Mouse (Mus musculus) myocyte (in vitro differentiated cells): ENCODE data around the gene Tnfrsf8. TPM values are rescaled to one million over a fixed set of nuclear protein-coding genes. Genes with fewer than 3 reads are reported as not detected.
A peak's percentile ranks its signal among the peaks of the same experiment; 100 is the strongest.

ENCODE experiments used
- H3K27me3 ChIP-seq: one replicate; pipeline ENCODE4 v1.6.1; 2011; ENCODE audit not compliant: control insufficient read depth, insufficient read depth, insufficient read length
- H3K36me3 ChIP-seq: one replicate; pipeline ENCODE4 v1.6.1; 2011; ENCODE audit not compliant: control insufficient read depth, insufficient read depth
- H3K4me2 ChIP-seq: one replicate; pipeline ENCODE4 v1.6.1; 2011; ENCODE audit warnings: low read depth, control low read depth
- H3K4me3 ChIP-seq: one replicate; pipeline ENCODE4 v1.5.1; 2011; ENCODE audit warnings: mild to moderate bottlenecking, control low read depth, moderate library complexity
- H3K79me2 ChIP-seq: one replicate; pipeline ENCODE4 v1.6.1; 2011; ENCODE audit not compliant: control insufficient read depth, insufficient read depth
- H3ac ChIP-seq: one replicate; pipeline ENCODE4 v1.6.1; 2011; ENCODE audit not compliant: control insufficient read depth, insufficient read length
- CEBPB ChIP-seq: IDR thresholded peaks from 2 replicates; pipeline ENCODE4 v1.6.1; 2011; ENCODE audit warnings: mild to moderate bottlenecking, moderate library complexity; ENCODE audit not compliant: poor library complexity, insufficient read depth, severe bottlenecking
- E2F4 ChIP-seq: IDR thresholded peaks from one replicate; pipeline ENCODE4 v1.6.1; 2011; ENCODE audit warnings: mild to moderate bottlenecking, control low read depth, moderate library complexity; ENCODE audit not compliant: insufficient read depth
- MAX ChIP-seq: IDR thresholded peaks from one replicate; pipeline ENCODE4 v1.6.1; 2011; ENCODE audit warnings: low read depth, mild to moderate bottlenecking, control low read depth
- MYOD1 ChIP-seq, 3 experiments: IDR thresholded peaks; one replicate each; pipeline ENCODE4 v1.6.1; 2011; ENCODE audit warnings: control low read depth in 2 of 3, low read depth in 2 of 3, mild to moderate bottlenecking in 2 of 3, moderate library complexity in 1 of 3; ENCODE audit not compliant: insufficient read length in 2 of 3, control insufficient read depth in 1 of 3
- MYOG ChIP-seq, 3 experiments: IDR thresholded peaks; one replicate each; pipeline ENCODE4 v1.6.1; 2011; ENCODE audit warnings: control low read depth in 2 of 3, low read depth in 2 of 3, mild to moderate bottlenecking in 2 of 3; ENCODE audit not compliant: insufficient read length in 2 of 3, control insufficient read depth in 1 of 3, insufficient read depth in 1 of 3
- POLR2A ChIP-seq: IDR thresholded peaks from one replicate; pipeline ENCODE4 v1.6.1; 2011; ENCODE audit warnings: low read depth, mild to moderate bottlenecking, control low read depth, moderate library complexity; ENCODE audit not compliant: insufficient read length
- POLR2AphosphoS2 ChIP-seq: IDR thresholded peaks from one replicate; pipeline ENCODE4 v1.6.1; 2011; ENCODE audit warnings: low read depth, control low read depth; ENCODE audit not compliant: insufficient read length
- REST ChIP-seq: IDR thresholded peaks from one replicate; pipeline ENCODE4 v1.6.1; 2011; ENCODE audit warnings: mild to moderate bottlenecking, control low read depth, moderate library complexity; ENCODE audit not compliant: insufficient read depth, insufficient read length
- SRF ChIP-seq: IDR thresholded peaks from one replicate; pipeline ENCODE4 v1.6.1; 2011; ENCODE audit warnings: low read depth; ENCODE audit not compliant: control insufficient read depth, insufficient read length
- TCF12 ChIP-seq: IDR thresholded peaks from one replicate; pipeline ENCODE4 v1.6.1; 2011; ENCODE audit warnings: mild to moderate bottlenecking, control low read depth; ENCODE audit not compliant: poor library complexity, insufficient read depth, severe bottlenecking
- TCF3 ChIP-seq: IDR thresholded peaks from one replicate; pipeline ENCODE4 v1.6.1; 2011; ENCODE audit warnings: low read depth, control low read depth; ENCODE audit not compliant: insufficient read length
- USF1 ChIP-seq: IDR thresholded peaks from one replicate; pipeline ENCODE4 v1.6.1; 2011; ENCODE audit warnings: low read depth, mild to moderate bottlenecking, control low read depth, moderate library complexity
- polyA plus RNA-seq: library from polyadenylated mRNA; unstranded; fragments of >200 nt; fragmentation: generic; extraction: Trizol; gene quantifications from one replicate; pipeline ENCODE4 v1.2.1, GENCODE M21; 2012; ENCODE audit warnings: missing spikeins

Gene Tnfrsf8
- polyA plus RNA-seq, 1 experiment = 0.02 TPM

DNA sequence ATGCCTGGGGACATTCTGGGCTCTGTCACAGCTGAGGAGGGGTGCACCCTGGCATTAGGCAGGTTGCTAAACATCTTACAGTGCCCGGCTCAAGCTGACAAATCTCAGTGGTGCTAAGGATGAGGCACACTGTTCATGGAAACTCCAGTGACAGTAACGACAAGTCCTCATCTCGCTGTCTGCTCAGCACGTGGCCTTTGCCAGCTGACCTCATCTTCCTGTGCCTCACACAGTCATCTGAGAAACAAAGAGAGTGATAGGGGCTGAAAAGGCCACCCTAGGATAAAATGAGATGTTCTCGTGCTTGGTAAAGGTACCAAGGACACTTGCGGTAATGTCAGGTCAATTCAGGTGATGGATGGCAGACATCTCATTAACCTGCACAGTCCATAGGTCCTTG is 31.5 kb downstream of the Tnfrsf8 start:
- no peaks in the 10 kb centered on the region for H3K36me3 ChIP-seq
- H3ac ChIP-seq = no peak overlapping the region
- H3K4me3 ChIP-seq = no peak overlapping the region
- no peaks in the 10 kb centered on the region for H3K27me3 ChIP-seq
- TF ChIP-seq MYOG (IDR thresholded peaks at IDR 0.05; ENCODE audit: control insufficient read depth in 1 of 3, insufficient read depth in 1 of 3, insufficient read length in 2 of 3, low read depth in 2 of 3) = no peak
- TF ChIP-seq CEBPB = no peak
- TF ChIP-seq MAX = no peak
- TF ChIP-seq USF1 = no peak
- no peak for TF ChIP-seq TCF3
- no peak for TF ChIP-seq REST
- no peak for TF ChIP-seq POLR2AphosphoS2
- no peak for TF ChIP-seq MYOD1 (IDR thresholded peaks at IDR 0.05; ENCODE audit: control insufficient read depth in 1 of 3, insufficient read length in 2 of 3, low read depth in 2 of 3)
- TF ChIP-seq E2F4 = no peak
- no peak for TF ChIP-seq SRF
- TF ChIP-seq TCF12 = no peak
- TF ChIP-seq POLR2A = no peak
- H3K79me2 ChIP-seq = no peaks in the 10 kb centered on the region
- H3K4me2 ChIP-seq = no peak overlapping the region

DNA sequence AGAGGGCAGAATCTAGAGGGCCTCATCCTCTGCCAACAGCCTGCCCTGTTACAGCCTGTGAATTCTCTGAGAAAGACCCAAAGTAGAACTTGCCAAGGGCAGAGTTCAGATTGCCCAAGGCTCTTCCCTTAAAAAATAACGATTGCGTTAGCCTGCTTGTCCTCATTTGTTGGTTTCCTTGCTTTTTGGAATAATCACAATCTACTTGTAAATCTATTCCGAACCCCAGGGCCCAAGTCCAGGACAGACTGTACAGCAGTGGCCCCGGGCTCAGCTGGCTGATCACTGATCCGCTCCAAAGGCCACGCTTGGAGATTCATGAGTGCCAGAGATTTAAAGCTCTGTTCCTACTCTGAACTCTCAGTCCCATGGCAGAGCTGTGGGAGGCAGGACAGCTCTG is 34.0 kb downstream of the Tnfrsf8 start:
- H3K79me2 ChIP-seq = no peaks in the 10 kb centered on the region
- no peak overlapping the region for H3K4me2 ChIP-seq
- TF ChIP-seq TCF3 (no peak), POLR2AphosphoS2 (no peak), REST (no peak), MYOG (IDR thresholded peaks at IDR 0.05; ENCODE audit: control insufficient read depth in 1 of 3, insufficient read depth in 1 of 3, insufficient read length in 2 of 3, low read depth in 2 of 3) (no peak), CEBPB (no peak), MAX (no peak), SRF (no peak), TCF12 (no peak), USF1 (no peak), E2F4 (no peak), POLR2A (no peak), MYOD1 (IDR thresholded peaks at IDR 0.05; ENCODE audit: control insufficient read depth in 1 of 3, insufficient read length in 2 of 3, low read depth in 2 of 3) (no peak)
- H3K27me3 ChIP-seq = no peaks in the 10 kb centered on the region
- no peak overlapping the region for H3ac ChIP-seq
- no peak overlapping the region for H3K4me3 ChIP-seq
- H3K36me3 ChIP-seq = no peaks in the 10 kb centered on the region

DNA sequence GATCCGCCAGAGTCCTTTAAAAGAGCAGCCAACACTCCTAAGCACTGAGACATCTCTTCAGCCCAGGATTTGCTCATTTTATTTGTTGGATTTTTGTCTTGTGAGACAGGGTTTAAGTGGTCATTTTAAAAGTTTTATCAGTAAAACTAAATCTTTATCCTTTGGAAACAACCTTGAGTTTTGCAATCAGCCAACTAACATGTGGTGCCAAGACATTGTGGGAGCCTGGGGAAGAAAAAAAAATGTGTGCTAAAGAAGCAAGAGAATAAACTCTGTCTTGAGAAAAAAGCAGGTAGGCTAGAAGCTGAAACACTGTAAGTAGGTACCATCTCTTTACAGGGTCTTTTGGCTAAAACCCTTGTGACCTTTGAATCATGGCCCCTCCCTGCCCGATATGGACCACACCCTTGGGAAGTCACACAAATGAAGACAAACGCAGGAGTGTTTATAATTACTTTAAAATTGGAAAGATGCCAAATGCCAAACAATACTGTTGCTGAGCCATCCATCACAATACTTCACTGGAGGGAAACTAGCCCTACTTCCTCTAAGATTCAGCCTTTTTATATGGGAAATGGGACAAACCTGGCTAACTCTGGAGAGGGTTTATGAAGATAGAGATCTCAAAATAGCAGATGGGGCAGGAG is 36.1 kb downstream of the Tnfrsf8 start:
- Histone ChIP-seq H3K79me2 (no peaks in the 10 kb centered on the region), H3K27me3 (no peaks in the 10 kb centered on the region), H3K36me3 (no peaks in the 10 kb centered on the region), H3ac (no peak overlapping the region), H3K4me2 (no peak overlapping the region), H3K4me3 (no peak overlapping the region)
- TF ChIP-seq CEBPB (peak; percentile 58; the same call in 1 of the 2 replicates), E2F4 (no peak)

DNA sequence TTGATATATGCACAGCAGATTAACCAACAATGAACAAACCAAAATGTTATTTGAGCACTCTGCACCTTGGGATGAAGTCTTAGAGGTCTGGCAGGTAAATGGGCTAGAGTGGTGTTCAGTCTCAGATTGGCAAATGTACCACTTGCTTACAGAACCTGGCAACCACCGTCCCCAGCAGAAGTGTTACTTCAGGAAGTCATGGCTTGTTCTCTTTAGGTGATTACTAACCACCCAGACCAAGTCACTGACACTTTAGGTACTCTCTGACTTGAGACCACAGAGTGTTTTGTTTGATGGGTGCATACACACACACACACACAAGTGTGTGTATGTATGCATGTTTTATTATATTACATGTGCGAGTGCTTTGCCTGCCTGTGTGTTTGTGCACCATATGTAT is 36.7 kb downstream of the Tnfrsf8 start:
- no peak overlapping the region for H3ac ChIP-seq
- no peak overlapping the region for H3K4me3 ChIP-seq
- H3K36me3 ChIP-seq = no peaks in the 10 kb centered on the region
- H3K4me2 ChIP-seq = no peak overlapping the region
- no peaks in the 10 kb centered on the region for H3K79me2 ChIP-seq
- no peaks in the 10 kb centered on the region for H3K27me3 ChIP-seq
- no peak for TF ChIP-seq POLR2A
- no peak for TF ChIP-seq MYOG (IDR thresholded peaks at IDR 0.05; ENCODE audit: control insufficient read depth in 1 of 3, insufficient read depth in 1 of 3, insufficient read length in 2 of 3, low read depth in 2 of 3)
- no peak for TF ChIP-seq CEBPB
- TF ChIP-seq TCF12 = no peak
- no peak for TF ChIP-seq MYOD1 (IDR thresholded peaks at IDR 0.05; ENCODE audit: control insufficient read depth in 1 of 3, insufficient read length in 2 of 3, low read depth in 2 of 3)

DNA sequence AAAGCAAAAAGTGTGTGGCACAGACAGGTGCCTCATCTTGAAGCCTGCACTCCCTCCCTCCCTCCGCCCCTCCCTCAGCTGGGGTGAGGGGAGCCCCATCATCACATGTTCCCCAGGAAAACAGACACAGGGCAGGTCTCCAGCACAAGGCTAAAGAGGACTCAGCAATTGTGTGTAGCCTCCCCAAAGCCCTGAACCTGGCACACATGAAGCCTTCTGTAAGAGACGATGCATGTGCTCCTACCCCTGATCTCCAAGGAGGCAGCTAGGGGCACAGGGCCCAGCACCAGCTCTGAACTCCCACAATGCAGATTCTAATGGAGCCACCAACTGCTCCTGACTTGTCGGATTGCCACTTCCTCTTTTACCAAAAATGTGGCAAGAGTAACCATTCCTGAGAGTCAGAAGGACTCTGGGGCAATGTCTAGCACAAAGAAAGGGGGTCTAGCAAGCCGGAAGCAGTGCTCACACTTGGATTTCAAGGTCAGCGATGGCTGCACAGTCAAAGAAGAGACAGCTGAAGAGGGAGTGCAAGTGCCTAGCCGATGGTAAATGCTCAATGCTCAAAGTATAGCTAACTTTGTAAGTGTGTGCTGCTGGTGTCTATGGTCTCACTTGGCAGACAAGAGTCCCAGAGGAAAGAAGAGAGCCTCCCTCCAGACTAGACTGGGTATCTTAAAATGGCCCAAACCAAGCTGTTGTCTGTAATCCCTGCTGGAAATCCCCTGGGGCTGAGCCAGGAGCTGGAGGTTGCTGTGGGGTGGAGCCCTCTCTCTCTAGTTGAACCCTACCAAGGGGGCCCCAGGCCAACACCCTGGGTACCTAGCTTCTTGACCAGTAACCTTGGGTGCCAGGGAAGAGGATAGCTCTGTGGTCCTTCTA is 38.4 kb downstream of the Tnfrsf8 start:
- TF ChIP-seq REST (no peak), MAX (no peak), TCF12 (no peak), MYOG (IDR thresholded peaks at IDR 0.05; ENCODE audit: control insufficient read depth in 1 of 3, insufficient read depth in 1 of 3, insufficient read length in 2 of 3, low read depth in 2 of 3) (no peak), CEBPB (no peak), E2F4 (no peak), TCF3 (no peak), SRF (no peak), POLR2A (no peak), POLR2AphosphoS2 (no peak), MYOD1 (IDR thresholded peaks at IDR 0.05; ENCODE audit: control insufficient read depth in 1 of 3, insufficient read length in 2 of 3, low read depth in 2 of 3) (no peak), USF1 (no peak)
- Histone ChIP-seq H3K36me3 (no peaks in the 10 kb centered on the region), H3K4me2 (no peak overlapping the region), H3K79me2 (no peaks in the 10 kb centered on the region), H3ac (no peak overlapping the region), H3K4me3 (no peak overlapping the region), H3K27me3 (no peaks in the 10 kb centered on the region)
